Mouse (Mus musculus) T-cell, adult 66 days (primary cell): ENCODE results near the gene Dnal4. TPM values are rescaled to one million over a fixed set of nuclear protein-coding genes. Genes with fewer than 3 reads are reported as not detected.

Experiments
- total RNA-seq, 2 experiments: library from RNA; stranded (reverse); gene quantifications; 3 replicates in 1 of 2; 4 replicates in 1 of 2; pipeline ENCODE4 v1.2.4; 2023

Dnal4 gene
- total RNA-seq = 1 to 10 TPM; 4.9 to 5.0 TPM

GRCm38 (mm10) chr15:79777749-79778148 is at the start of gene Dnal4:
TSS of gene Dnal4 (minus strand) at chr15:79777849.

GRCm38 (mm10) chr15:79804352-79805071 is 26.9 kb upstream of the Dnal4 start, which contains the start of gene Nptxr:
TSS of gene Nptxr (minus strand) at chr15:79804766.

GRCm38 (mm10) chr15:79741921-79742705 is 35.5 kb downstream of the Dnal4 start, which contains the start of gene Sun2:
TSS of gene Sun2 (minus strand) at chr15:79742536.

Other genes starting within 250 kb of the Dnal4 start
- 100 to 1,000 TPM; 307 to 331 TPM for gene Ddx17, start 231.1 kb downstream of the Dnal4 start, total RNA-seq
- gene Dmc1, start 172.7 kb downstream of the Dnal4 start, total RNA-seq = under 1 TPM in 1 of 2 experiments, not detected in 1; 0.50 TPM
- gene Fam227a, start 118.9 kb downstream of the Dnal4 start, total RNA-seq = 1 to 10 TPM in 1 of 2 experiments, under 1 TPM in 1; 0.39 to 1.4 TPM
- gene Cby1, start 118.7 kb downstream of the Dnal4 start, total RNA-seq = 10 to 100 TPM in 1 of 2 experiments, 1 to 10 TPM in 1; 6.3 to 12.1 TPM
- 100 to 1,000 TPM; 121 to 125 TPM for gene Tomm22, start 107.0 kb downstream of the Dnal4 start, total RNA-seq
- gene Josd1, start 89.9 kb downstream of the Dnal4 start, total RNA-seq = 10 to 100 TPM; 21.7 to 22.4 TPM
- gene Gtpbp1, start 87.0 kb downstream of the Dnal4 start, total RNA-seq = 100 to 1,000 TPM; 123 to 142 TPM
- 100 to 1,000 TPM; 459 to 481 TPM for gene Sun2, start 35.3 kb downstream of the Dnal4 start, total RNA-seq
- gene Nptxr, start 26.9 kb upstream of the Dnal4 start, total RNA-seq = under 1 TPM in 1 of 2 experiments, not detected in 1; 0.41 TPM
- gene Npcd, start 56.4 kb upstream of the Dnal4 start, total RNA-seq = not detected
- 10 to 100 TPM; 17.6 to 21.0 TPM for gene Cbx6, start 56.8 kb upstream of the Dnal4 start, total RNA-seq
- gene Apobec3, start 113.8 kb upstream of the Dnal4 start, total RNA-seq = 100 to 1,000 TPM; 123 to 145 TPM
- 100 to 1,000 TPM; 113 to 119 TPM for gene Cbx7, start 193.3 kb upstream of the Dnal4 start, total RNA-seq
- gene Pdgfb, start 237.1 kb upstream of the Dnal4 start, total RNA-seq = 1 to 10 TPM; 2.0 to 2.7 TPM